Mouse (Mus musculus) brain, embryonic 14.5 days (tissue): ENCODE measurements around the gene Gria2.

Experiments
- CTCF ChIP-seq: fragments of 200-500 bp; IDR thresholded peaks from 2 replicates; pipeline ENCODE4 v1.5.1; 2012; ENCODE audit warnings: inconsistent platforms, mild to moderate bottlenecking, moderate library complexity, borderline replicate concordance; ENCODE audit not compliant: insufficient read depth, insufficient read length; ENCODE audit errors: extremely low read depth
- POLR2A ChIP-seq: fragments of 200-500 bp; IDR thresholded peaks from 2 replicates; pipeline ENCODE4 v1.6.1; 2012; ENCODE audit warnings: mild to moderate bottlenecking, inconsistent platforms, borderline replicate concordance; ENCODE audit not compliant: poor library complexity, insufficient read depth, insufficient read length, severe bottlenecking; ENCODE audit errors: extremely low read depth

DNA sequence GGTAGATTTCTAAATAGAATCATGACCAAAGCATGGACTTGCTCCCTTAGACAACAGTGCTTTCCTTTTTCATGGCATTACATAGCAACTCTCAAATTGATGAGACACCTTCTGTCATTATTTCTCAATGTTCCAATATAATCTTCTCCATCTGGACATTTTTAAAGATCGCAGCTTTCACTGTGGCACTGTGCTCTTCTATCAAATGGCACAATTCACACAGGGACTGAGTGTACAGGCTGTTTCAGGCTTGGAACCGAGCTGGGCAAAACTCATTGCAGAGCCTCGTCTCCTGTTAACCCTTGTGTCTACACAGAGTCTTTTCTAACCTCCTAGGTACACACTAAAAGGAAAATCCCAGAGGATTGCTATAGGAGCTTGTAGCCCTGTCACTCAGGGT, 77.4 kb downstream of the Gria2 start:
- TF ChIP-seq POLR2A (no peak), CTCF (no peak)
